Mouse (Mus musculus) midbrain, embryonic 15.5 days (tissue): ENCODE results near the gene Card6. TPM values are rescaled to one million over a fixed set of nuclear protein-coding genes. Genes with fewer than 3 reads are reported as not detected.

ENCODE experiments used
- ATAC-seq: fragments of 200-750 bp; cut with Nextera tagmentation; replicated peaks from 2 replicates; pipeline ENCODE4 v1.8.0; 2017; ENCODE audit warnings: moderate TSS enrichment
- H3K27ac ChIP-seq: fragments of 300-500 bp; sonication (generic); 2 replicates; pipeline ENCODE4 v1.5.1; 2015; ENCODE audit warnings: mild to moderate bottlenecking, inconsistent platforms
- H3K27me3 ChIP-seq: fragments of 300-500 bp; sonication (generic); replicated peaks from 2 replicates; pipeline ENCODE4 v1.6.1; 2015; ENCODE audit warnings: inconsistent platforms
- H3K36me3 ChIP-seq: fragments of 300-500 bp; sonication (generic); replicated peaks from 2 replicates; pipeline ENCODE4 v1.6.1; 2015; ENCODE audit warnings: inconsistent platforms
- H3K4me1 ChIP-seq: fragments of 300-500 bp; sonication (generic); 2 replicates; pipeline ENCODE4 v1.6.1; 2015; ENCODE audit warnings: inconsistent platforms
- H3K4me2 ChIP-seq: fragments of 300-500 bp; sonication (generic); 2 replicates; pipeline ENCODE4 v1.6.1; 2015; ENCODE audit warnings: inconsistent platforms, mild to moderate bottlenecking, moderate library complexity
- H3K4me3 ChIP-seq: fragments of 300-500 bp; sonication (generic); 2 replicates; pipeline ENCODE4 v1.5.1; 2015; ENCODE audit warnings: mild to moderate bottlenecking, inconsistent platforms
- H3K9ac ChIP-seq: fragments of 300-500 bp; sonication (generic); 2 replicates; pipeline ENCODE4 v1.6.1; 2015; ENCODE audit warnings: mild to moderate bottlenecking, inconsistent platforms
- H3K9me3 ChIP-seq: fragments of 300-500 bp; sonication (generic); 2 replicates; pipeline ENCODE4 v1.6.1; 2016; ENCODE audit warnings: inconsistent platforms
- WGBS: fragments of 180-500 bp; shearing (Covaris S2); methylation state at CpG from one replicate; pipeline ENCODE4 v1.1.7; 2015; ENCODE audit warnings: mixed read lengths; 5-methylcytosine and 5-hydroxymethylcytosine counted together
- polyA plus RNA-seq: library from polyadenylated mRNA; unstranded; fragments of >200 nt; fragmentation: Nextera tagmentation; extraction: Ambion mirVana; gene quantifications from 2 replicates; pipeline ENCODE4 v1.2.1, GENCODE M21; 2015

The Card6 gene
- polyA plus RNA-seq, 1 experiment from 2014 or later, result 0.39 TPM

- Histone ChIP-seq H3K4me1 (no peaks in the 10 kb centered on the region), H3K36me3 (peaks cover 15% of the 10 kb centered on the region), H3K27ac (no peak overlapping the region), H3K4me3 (no peak overlapping the region), H3K9me3 (no peaks in the 10 kb centered on the region), H3K4me2 (no peak overlapping the region), H3K9ac (no peak overlapping the region), H3K27me3 (no peaks in the 10 kb centered on the region)
- no peak for ATAC-seq
- 87% methylated on average over 2 of the region's 2 CpGs for WGBS
Measured at GRCm38 (mm10) chr15:5127487-5127886, 19.1 kb upstream of the Card6 start.

GRCm38 (mm10) chr15:5126456-5126855 lies 18.1 kb upstream of the Card6 start:
- Histone ChIP-seq H3K4me1 (no peaks in the 10 kb centered on the region), H3K4me3 (no peak overlapping the region), H3K36me3 (peaks cover 20% of the 10 kb centered on the region), H3K9me3 (no peaks in the 10 kb centered on the region), H3K27me3 (no peaks in the 10 kb centered on the region), H3K27ac (no peak overlapping the region), H3K4me2 (no peak overlapping the region), H3K9ac (no peak overlapping the region)
- ATAC-seq, result no peak
- WGBS, result 79% methylated on average over 4 of the region's 4 CpGs

- 87% methylated on average over 12 of the region's 12 CpGs for WGBS
- no peak for ATAC-seq
Measured at GRCm38 (mm10) chr15:5121535-5122313, 13.4 kb upstream of the Card6 start.

GRCm38 (mm10) chr15:5119707-5120106 lies 11.4 kb upstream of the Card6 start:
- peaks cover 26% of the 10 kb centered on the region for H3K4me1 ChIP-seq
- no peak overlapping the region for H3K4me2 ChIP-seq
- no peak overlapping the region for H3K27ac ChIP-seq
- no peak overlapping the region for H3K4me3 ChIP-seq
- H3K9ac ChIP-seq, result no peak overlapping the region
- H3K36me3 ChIP-seq, result peaks cover 45% of the 10 kb centered on the region
- H3K27me3 ChIP-seq, result no peaks in the 10 kb centered on the region
- 93% methylated on average over 2 of the region's 2 CpGs for WGBS
- no peak for ATAC-seq
- no peaks in the 10 kb centered on the region for H3K9me3 ChIP-seq

More at GRCm38 (mm10) chr15:5121535-5122313, 13.4 kb upstream of the Card6 start:
- no peak overlapping the region for H3K4me2 ChIP-seq
- no peak overlapping the region for H3K9ac ChIP-seq
- H3K27ac ChIP-seq, result no peak overlapping the region
- no peaks in the 10 kb centered on the region for H3K27me3 ChIP-seq
- no peak overlapping the region for H3K4me3 ChIP-seq
- no peaks in the 10 kb centered on the region for H3K9me3 ChIP-seq
- H3K36me3 ChIP-seq, result peaks cover 48% of the 10 kb centered on the region
- H3K4me1 ChIP-seq, result peaks cover 15% of the 10 kb centered on the region

GRCm38 (mm10) chr15:5119192-5119591 lies 10.9 kb upstream of the Card6 start:
- whole genome bisulfite sequencing, result 98% methylated on average over 2 of the region's 2 CpGs
- Histone ChIP-seq H3K27ac (no peak overlapping the region), H3K9ac (no peak overlapping the region)

GRCm38 (mm10) chr15:5118626-5119025 lies 10.3 kb upstream of the Card6 start:
- Histone ChIP-seq H3K27me3 (no peaks in the 10 kb centered on the region), H3K4me3 (no peak overlapping the region), H3K9ac (no peak overlapping the region), H3K4me2 (no peak overlapping the region), H3K9me3 (no peaks in the 10 kb centered on the region), H3K4me1 (peaks cover 26% of the 10 kb centered on the region), H3K36me3 (peaks cover 40% of the 10 kb centered on the region), H3K27ac (no peak overlapping the region)
- WGBS, result 91% methylated on average over 9 of the region's 9 CpGs
- ATAC-seq, result no peak

More at GRCm38 (mm10) chr15:5119192-5119591, 10.9 kb upstream of the Card6 start:
- no peak for ATAC-seq
- H3K4me1 ChIP-seq, result peaks cover 26% of the 10 kb centered on the region
- H3K4me2 ChIP-seq, result no peak overlapping the region
- no peaks in the 10 kb centered on the region for H3K9me3 ChIP-seq
- H3K4me3 ChIP-seq, result no peak overlapping the region
- H3K27me3 ChIP-seq, result no peaks in the 10 kb centered on the region
- H3K36me3 ChIP-seq, result peaks cover 40% of the 10 kb centered on the region

- ATAC-seq, result no peak; the same call in 1 of the 2 replicates
- Histone ChIP-seq H3K27ac (peak overlapping the region; percentile 86), H3K27me3 (no peaks in the 10 kb centered on the region), H3K4me3 (peak overlapping the region; percentile 74), H3K4me2 (peak overlapping the region; percentile 78), H3K9ac (peak overlapping the region; percentile 73), H3K36me3 (peaks cover 33% of the 10 kb centered on the region), H3K4me1 (peaks cover 26% of the 10 kb centered on the region), H3K9me3 (no peaks in the 10 kb centered on the region)
- WGBS, result 3% methylated on average over 22 of the region's 22 CpGs
Measured at GRCm38 (mm10) chr15:5117031-5117601, 8.8 kb upstream of the Card6 start.

GRCm38 (mm10) chr15:5116270-5117030 lies 8.1 kb upstream of the Card6 start, which contains the start of gene Rpl37:
Rpl37 (plus strand) TSS chr15:5116645.
- Histone ChIP-seq H3K9me3 (no peaks in the 10 kb centered on the region), H3K4me2 (peak within 1 kb of the TSS; percentile 78), H3K36me3 (peaks cover 28% of the 10 kb centered on the region), H3K4me1 (peaks cover 26% of the 10 kb centered on the region), H3K27me3 (no peaks in the 10 kb centered on the region), H3K4me3 (peak within 1 kb of the TSS; percentile 74), H3K9ac (peak within 1 kb of the TSS; percentile 73), H3K27ac (peak within 1 kb of the TSS; percentile 86)
- WGBS, result 0% methylated on average over 55 of the region's 55 CpGs
- peak; percentile 99 for ATAC-seq

GRCm38 (mm10) chr15:5115173-5115572 lies 6.8 kb upstream of the Card6 start:
- 60% methylated on average over 8 of the region's 8 CpGs for WGBS
- H3K4me3 ChIP-seq, result peak overlapping the region; percentile 74
- H3K4me2 ChIP-seq, result peak overlapping the region; percentile 65
- peaks cover 19% of the 10 kb centered on the region for H3K36me3 ChIP-seq
- no peaks in the 10 kb centered on the region for H3K9me3 ChIP-seq
- H3K4me1 ChIP-seq, result peaks cover 26% of the 10 kb centered on the region
- ATAC-seq, result no peak
- no peaks in the 10 kb centered on the region for H3K27me3 ChIP-seq
- H3K9ac ChIP-seq, result peak overlapping the region; percentile 53
- H3K27ac ChIP-seq, result peak overlapping the region; percentile 86; the same call in 1 of the 2 replicates

GRCm38 (mm10) chr15:5112651-5113050 lies 4.3 kb upstream of the Card6 start:
- no peak overlapping the region for H3K9ac ChIP-seq
- 88% methylated on average over 3 of the region's 3 CpGs for WGBS
- no peaks in the 10 kb centered on the region for H3K36me3 ChIP-seq
- ATAC-seq, result no peak
- H3K4me3 ChIP-seq, result no peak overlapping the region
- H3K9me3 ChIP-seq, result no peaks in the 10 kb centered on the region
- no peaks in the 10 kb centered on the region for H3K27me3 ChIP-seq
- H3K27ac ChIP-seq, result no peak overlapping the region
- H3K4me2 ChIP-seq, result no peak overlapping the region
- H3K4me1 ChIP-seq, result peaks cover 16% of the 10 kb centered on the region

GRCm38 (mm10) chr15:5108655-5109040 lies 309 bp upstream of the Card6 start:
- Histone ChIP-seq H3K36me3 (no peaks in the 10 kb centered on the region), H3K4me2 (no peak overlapping the region)
- 89% methylated on average over 3 of the region's 3 CpGs for WGBS

GRCm38 (mm10) chr15:5106293-5106692 lies 2.0 kb downstream of the Card6 start:
- no peaks in the 10 kb centered on the region for H3K9me3 ChIP-seq
- no peak overlapping the region for H3K4me3 ChIP-seq
- no peak overlapping the region for H3K9ac ChIP-seq
- peak; percentile 45; the same call in 1 of the 2 replicates for ATAC-seq
- H3K27ac ChIP-seq, result no peak overlapping the region
- no peak overlapping the region for H3K4me2 ChIP-seq
- 55% methylated on average over 2 of the region's 2 CpGs for WGBS
- H3K4me1 ChIP-seq, result no peaks in the 10 kb centered on the region
- no peaks in the 10 kb centered on the region for H3K27me3 ChIP-seq
- no peaks in the 10 kb centered on the region for H3K36me3 ChIP-seq

More at GRCm38 (mm10) chr15:5108655-5109040, 309 bp upstream of the Card6 start:
- Histone ChIP-seq H3K4me1 (no peaks in the 10 kb centered on the region), H3K4me3 (no peak overlapping the region), H3K27me3 (no peaks in the 10 kb centered on the region), H3K27ac (no peak overlapping the region), H3K9me3 (no peaks in the 10 kb centered on the region), H3K9ac (no peak overlapping the region)
- ATAC-seq, result no peak
